Comparison of ENCODE assay signal across 13 mouse cellular contexts in the genomic region with DNA sequence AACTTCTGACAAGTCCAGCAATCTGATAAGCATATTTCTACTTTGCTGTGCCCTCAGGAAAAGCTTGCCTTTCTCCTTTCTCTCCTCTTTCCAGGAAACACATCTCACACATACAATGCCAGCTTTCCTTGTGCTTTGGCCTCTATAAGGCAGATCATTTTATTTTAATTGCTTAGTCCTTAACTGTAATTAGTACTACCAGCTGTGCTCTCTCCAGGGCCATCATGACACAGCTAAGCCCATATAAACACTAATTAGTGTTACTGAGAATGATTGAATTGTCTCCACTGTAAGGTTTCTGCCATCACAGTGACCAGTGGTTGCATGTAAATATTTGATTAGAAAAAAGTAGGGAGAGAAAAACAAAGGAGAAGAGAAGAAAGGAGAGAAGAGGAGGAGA.
"Had no signal": no experiment of that assay in that cellular context is flagged by ENCODE, and none has a peak within 500 bp of the region (broad histone marks: within the 10 kb centered on the region; RNA-seq: fewer than 3 reads in every experiment).

No protein-coding gene starts in this region.

- H3K27ac ChIP-seq: left cerebral cortex, adult 2 months; limb, embryonic 15.5 days; liver, embryonic 12.5 days had no signal

- H3K4me1 ChIP-seq: limb, embryonic 15.5 days; liver, embryonic 12.5 days had no signal

- H3K4me3 ChIP-seq: left cerebral cortex, adult 2 months; limb, embryonic 15.5 days; liver, embryonic 12.5 days; myocyte had no signal

- ATAC-seq: intestine, postnatal 0 days; liver, embryonic 12.5 days had no signal

- H3K36me3 ChIP-seq: limb, embryonic 15.5 days; liver, embryonic 12.5 days had no signal

- H3K9me3 ChIP-seq: limb, embryonic 15.5 days; liver, embryonic 12.5 days had no signal

- H3K27me3 ChIP-seq: limb, embryonic 15.5 days; liver, embryonic 12.5 days had no signal

- H3K4me2 ChIP-seq: limb, embryonic 15.5 days; liver, embryonic 12.5 days; lung, embryonic 14.5 days; midbrain, embryonic 11.5 days had no signal

- DNase-seq: kidney, adult 8-10 months; kidney, postnatal 25 days; lung, embryonic 14.5 days; lung, postnatal 10 days; lung, postnatal 4 days; right cerebral cortex, postnatal 14 days; thymus, postnatal 4 days had no signal

- H3K9ac ChIP-seq: limb, embryonic 15.5 days; liver, embryonic 12.5 days; lung, embryonic 14.5 days had no signal
